Comparison of ENCODE assay signal across 12 mouse cellular contexts in genomic region chr7:142459299-142459691, GRCm38 (mm10). TPM values are rescaled to one million over a fixed set of nuclear protein-coding genes. Genes with fewer than 3 reads are reported as not detected.
DNase-seq lines count a peak whose midpoint lies in the region; ATAC-seq and TF ChIP-seq lines count a peak whose summit lies in the region.
"Had no signal": no experiment of that assay in that cellular context is flagged by ENCODE, and none has a peak within 500 bp of the region (broad histone marks: within the 10 kb centered on the region; RNA-seq: fewer than 3 reads in every experiment).

No protein-coding gene starts in this region.

- ATAC-seq in forebrain, embryonic 11.5 days (replicated peaks; ENCODE audit: low FRiP score): no peak
- ATAC-seq in forebrain, postnatal 0 days: no peak
- no peak for ATAC-seq in neural tube, embryonic 11.5 days (ENCODE audit: insufficient read depth, low FRiP score, low TSS enrichment)
- ATAC-seq in neural tube, embryonic 15.5 days (ENCODE audit: low FRiP score): no peak
- ATAC-seq in heart, embryonic 15.5 days (replicated peaks; ENCODE audit: insufficient number of reproducible peaks, insufficient read depth, low FRiP score, low read depth): peak; percentile 75
- no peak for ATAC-seq in stomach, embryonic 14.5 days (ENCODE audit: insufficient number of reproducible peaks, insufficient read depth, low FRiP score, low read depth)
- ATAC-seq: midbrain, embryonic 15.5 days had no signal

- TF ChIP-seq CTCF in forebrain, postnatal 0 days (IDR thresholded peaks at IDR 0.05; ENCODE audit: low read depth): no peak

- H3K9ac ChIP-seq in forebrain, embryonic 11.5 days (ENCODE audit: low read length): no peak overlapping the region
- H3K9ac ChIP-seq in forebrain, postnatal 0 days: no peak overlapping the region
- no peak overlapping the region for H3K9ac ChIP-seq in neural tube, embryonic 11.5 days (ENCODE audit: low read length)
- H3K9ac ChIP-seq in neural tube, embryonic 15.5 days (replicated peaks): no peak overlapping the region
- H3K9ac ChIP-seq in heart, embryonic 15.5 days: no peak overlapping the region
- no peak overlapping the region for H3K9ac ChIP-seq in stomach, embryonic 14.5 days (replicated peaks; ENCODE audit: low read depth, low read length)
- H3K9ac ChIP-seq: liver, embryonic 13.5 days; midbrain, embryonic 15.5 days had no signal

- peak; percentile 22 for DNase-seq in forebrain, embryonic 11.5 days (ENCODE audit: low spot score)
- DNase-seq in forebrain, postnatal 0 days: no peak
- no peak for DNase-seq in neural tube, embryonic 11.5 days (ENCODE audit: low spot score)
- no peak for DNase-seq in urinary bladder, postnatal 14 days (ENCODE audit: low spot score)
- DNase-seq in urinary bladder, adult 2 months (ENCODE audit: low spot score): no peak
- DNase-seq: kidney, adult 9 months; liver, embryonic 13.5 days had no signal

- peaks cover 2% of the 10 kb centered on the region; the same call in 1 of the 2 replicates for H3K4me1 ChIP-seq in forebrain, embryonic 11.5 days (replicated peaks; ENCODE audit: control insufficient read depth, insufficient read depth, low read length)
- peaks cover 13% of the 10 kb centered on the region; the same call in 1 of the 2 replicates for H3K4me1 ChIP-seq in forebrain, postnatal 0 days (ENCODE audit: insufficient read depth)
- peaks cover 14% of the 10 kb centered on the region for H3K4me1 ChIP-seq in neural tube, embryonic 11.5 days (ENCODE audit: control insufficient read depth, insufficient read depth, low read length)
- peaks cover 17% of the 10 kb centered on the region for H3K4me1 ChIP-seq in neural tube, embryonic 15.5 days
- peaks cover 83% of the 10 kb centered on the region for H3K4me1 ChIP-seq in heart, embryonic 15.5 days (replicated peaks)
- H3K4me1 ChIP-seq in stomach, embryonic 14.5 days (ENCODE audit: control insufficient read depth, insufficient read depth, low read length): peaks cover 36% of the 10 kb centered on the region

- H3K27me3 ChIP-seq in forebrain, embryonic 11.5 days (ENCODE audit: control insufficient read depth, insufficient read depth, low read length): no peaks in the 10 kb centered on the region
- H3K27me3 ChIP-seq in forebrain, postnatal 0 days (ENCODE audit: insufficient read depth, low read length): no peaks in the 10 kb centered on the region
- H3K27me3 ChIP-seq in neural tube, embryonic 11.5 days (ENCODE audit: control insufficient read depth, insufficient read depth, low read length): no peaks in the 10 kb centered on the region
- no peaks in the 10 kb centered on the region for H3K27me3 ChIP-seq in neural tube, embryonic 15.5 days (replicated peaks)
- H3K27me3 ChIP-seq in heart, embryonic 15.5 days: no peaks in the 10 kb centered on the region
- H3K27me3 ChIP-seq in stomach, embryonic 14.5 days (ENCODE audit: control insufficient read depth, insufficient read depth, low read length): no peaks in the 10 kb centered on the region
- H3K27me3 ChIP-seq: midbrain, embryonic 15.5 days had no signal

- no peak overlapping the region for H3K27ac ChIP-seq in forebrain, embryonic 11.5 days (ENCODE audit: low read depth, low read length)
- H3K27ac ChIP-seq in forebrain, postnatal 0 days (ENCODE audit: low read depth, low read length): no peak overlapping the region
- H3K27ac ChIP-seq in neural tube, embryonic 11.5 days (ENCODE audit: low read depth, low read length): peak overlapping the region; percentile 70; the same call in 1 of the 2 replicates
- no peak overlapping the region for H3K27ac ChIP-seq in neural tube, embryonic 15.5 days (replicated peaks)
- peak overlapping the region; percentile 97 for H3K27ac ChIP-seq in heart, embryonic 15.5 days
- peak overlapping the region; percentile 97 for H3K27ac ChIP-seq in stomach, embryonic 14.5 days (ENCODE audit: low read length)
- H3K27ac ChIP-seq: liver, embryonic 13.5 days; midbrain, embryonic 15.5 days had no signal

- WGBS in forebrain, embryonic 11.5 days: 89% methylated on average over 2 of the region's 2 CpGs
- WGBS in forebrain, postnatal 0 days: 94% methylated on average over 2 of the region's 2 CpGs
- WGBS in neural tube, embryonic 11.5 days: 92% methylated on average over 2 of the region's 2 CpGs
- 95% methylated on average over 2 of the region's 2 CpGs for WGBS in neural tube, embryonic 15.5 days
- WGBS in heart, embryonic 15.5 days: 22% methylated on average over 2 of the region's 2 CpGs
- 54% methylated on average over 2 of the region's 2 CpGs for WGBS in stomach, embryonic 14.5 days

- no peak overlapping the region for H3K4me3 ChIP-seq in forebrain, embryonic 11.5 days (ENCODE audit: low read depth, low read length)
- no peak overlapping the region for H3K4me3 ChIP-seq in forebrain, postnatal 0 days (ENCODE audit: low read depth, low read length)
- H3K4me3 ChIP-seq in neural tube, embryonic 11.5 days (ENCODE audit: low read depth, low read length): no peak overlapping the region
- no peak overlapping the region for H3K4me3 ChIP-seq in neural tube, embryonic 15.5 days (replicated peaks)
- H3K4me3 ChIP-seq in heart, embryonic 15.5 days: no peak overlapping the region
- H3K4me3 ChIP-seq in stomach, embryonic 14.5 days (ENCODE audit: low read depth, low read length): no peak overlapping the region
- H3K4me3 ChIP-seq: liver, embryonic 13.5 days; midbrain, embryonic 15.5 days had no signal

- no peaks in the 10 kb centered on the region for H3K9me3 ChIP-seq in forebrain, embryonic 11.5 days (ENCODE audit: control insufficient read depth, low read length)
- H3K9me3 ChIP-seq in forebrain, postnatal 0 days (ENCODE audit: low read length): no peaks in the 10 kb centered on the region
- no peaks in the 10 kb centered on the region for H3K9me3 ChIP-seq in neural tube, embryonic 11.5 days (ENCODE audit: control insufficient read depth, low read length)
- H3K9me3 ChIP-seq in neural tube, embryonic 15.5 days (replicated peaks): no peaks in the 10 kb centered on the region
- no peaks in the 10 kb centered on the region for H3K9me3 ChIP-seq in heart, embryonic 15.5 days (replicated peaks)
- no peaks in the 10 kb centered on the region for H3K9me3 ChIP-seq in stomach, embryonic 14.5 days (ENCODE audit: control insufficient read depth, low read depth, low read length)
- H3K9me3 ChIP-seq: liver, embryonic 13.5 days; midbrain, embryonic 15.5 days had no signal

- no peak overlapping the region for H3K4me2 ChIP-seq in forebrain, embryonic 11.5 days (ENCODE audit: low read depth, low read length, severe bottlenecking)
- H3K4me2 ChIP-seq in forebrain, postnatal 0 days (ENCODE audit: low read depth): no peak overlapping the region
- H3K4me2 ChIP-seq in neural tube, embryonic 11.5 days (ENCODE audit: low read depth): no peak overlapping the region
- no peak overlapping the region for H3K4me2 ChIP-seq in neural tube, embryonic 15.5 days
- H3K4me2 ChIP-seq in heart, embryonic 15.5 days: no peak overlapping the region
- no peak overlapping the region for H3K4me2 ChIP-seq in stomach, embryonic 14.5 days (replicated peaks; ENCODE audit: low read depth, low read length)
- H3K4me2 ChIP-seq: liver, embryonic 13.5 days; midbrain, embryonic 15.5 days had no signal

- no peaks in the 10 kb centered on the region for H3K36me3 ChIP-seq in forebrain, embryonic 11.5 days (ENCODE audit: control insufficient read depth, insufficient read depth, low read length)
- no peaks in the 10 kb centered on the region for H3K36me3 ChIP-seq in forebrain, postnatal 0 days (ENCODE audit: insufficient read depth)
- H3K36me3 ChIP-seq in neural tube, embryonic 11.5 days (ENCODE audit: control insufficient read depth, insufficient read depth, low read length): no peaks in the 10 kb centered on the region
- H3K36me3 ChIP-seq in neural tube, embryonic 15.5 days: no peaks in the 10 kb centered on the region
- H3K36me3 ChIP-seq in heart, embryonic 15.5 days: no peaks in the 10 kb centered on the region
- H3K36me3 ChIP-seq in stomach, embryonic 14.5 days (ENCODE audit: control insufficient read depth, insufficient read depth, low read length): no peaks in the 10 kb centered on the region
- H3K36me3 ChIP-seq: liver, embryonic 13.5 days; midbrain, embryonic 15.5 days had no signal

RNA-seq across cellular contexts. Expression of gene Lsp1, which starts 1.3 kb away (rescaled TPM):
- 8.7 and 9.8 TPM in 2 replicates for polyA plus RNA-seq in forebrain, embryonic 11.5 days (2014; fragmentation: Nextera tagmentation; extraction: Ambion mirVana)
- total RNA-seq in forebrain, postnatal 0 days (2014; rRNA removed): 5.7 and 7.9 TPM in 2 replicates
- polyA plus RNA-seq in forebrain, postnatal 0 days (2015; fragmentation: Nextera tagmentation; extraction: Ambion mirVana): 5.5 and 6.4 TPM in 2 replicates
- 15.1 and 21.0 TPM in 2 replicates for polyA plus RNA-seq in neural tube, embryonic 11.5 days (2014; fragmentation: Nextera tagmentation; extraction: Ambion mirVana)
- 6.9 and 58.6 TPM in 2 replicates for polyA plus RNA-seq in neural tube, embryonic 15.5 days (2015; fragmentation: Nextera tagmentation; extraction: Ambion mirVana)
- polyA plus RNA-seq in heart, embryonic 15.5 days (2015; fragmentation: Nextera tagmentation; extraction: Ambion mirVana): 49.6 and 83.5 TPM in 2 replicates
- polyA plus RNA-seq in stomach, embryonic 14.5 days (2014; fragmentation: Nextera tagmentation; extraction: Ambion mirVana): 194 and 211 TPM in 2 replicates
- 379 and 420 TPM in 2 replicates for polyA plus RNA-seq in urinary bladder, adult 2 months (2012; rRNA removed)

RNA-seq across cellular contexts. Expression of gene Tnni2, which starts 17.7 kb away (rescaled TPM):
- 1.3 TPM in 1 of 2 replicates, not detected in the other for polyA plus RNA-seq in forebrain, embryonic 11.5 days (2014; fragmentation: Nextera tagmentation; extraction: Ambion mirVana)
- 0.33 and 2.8 TPM in 2 replicates for total RNA-seq in forebrain, postnatal 0 days (2014; rRNA removed)
- 0.21 and 1.5 TPM in 2 replicates for polyA plus RNA-seq in forebrain, postnatal 0 days (2015; fragmentation: Nextera tagmentation; extraction: Ambion mirVana)
- polyA plus RNA-seq in neural tube, embryonic 11.5 days (2014; fragmentation: Nextera tagmentation; extraction: Ambion mirVana): 2.1 and 3.5 TPM in 2 replicates
- 16.4 and 24.8 TPM in 2 replicates for polyA plus RNA-seq in neural tube, embryonic 15.5 days (2015; fragmentation: Nextera tagmentation; extraction: Ambion mirVana)
- 16.8 and 16.9 TPM in 2 replicates for polyA plus RNA-seq in heart, embryonic 15.5 days (2015; fragmentation: Nextera tagmentation; extraction: Ambion mirVana)
- polyA plus RNA-seq in stomach, embryonic 14.5 days (2014; fragmentation: Nextera tagmentation; extraction: Ambion mirVana): 4.6 and 5.8 TPM in 2 replicates
- 39.4 and 48.2 TPM in 2 replicates for polyA plus RNA-seq in urinary bladder, adult 2 months (2012; rRNA removed)

RNA-seq across cellular contexts. Expression of gene Syt8, which starts 24.6 kb away (rescaled TPM):
- polyA plus RNA-seq in forebrain, embryonic 11.5 days (2014; fragmentation: Nextera tagmentation; extraction: Ambion mirVana): not detected in 2 replicates
- not detected in 2 replicates for total RNA-seq in forebrain, postnatal 0 days (2014; rRNA removed)
- not detected in 2 replicates for polyA plus RNA-seq in forebrain, postnatal 0 days (2015; fragmentation: Nextera tagmentation; extraction: Ambion mirVana)
- polyA plus RNA-seq in neural tube, embryonic 11.5 days (2014; fragmentation: Nextera tagmentation; extraction: Ambion mirVana): not detected in 2 replicates
- 0.14 TPM in 1 of 2 replicates, not detected in the other for polyA plus RNA-seq in neural tube, embryonic 15.5 days (2015; fragmentation: Nextera tagmentation; extraction: Ambion mirVana)
- 0.48 and 1.7 TPM in 2 replicates for polyA plus RNA-seq in heart, embryonic 15.5 days (2015; fragmentation: Nextera tagmentation; extraction: Ambion mirVana)
- 4.8 and 6.6 TPM in 2 replicates for polyA plus RNA-seq in stomach, embryonic 14.5 days (2014; fragmentation: Nextera tagmentation; extraction: Ambion mirVana)
- polyA plus RNA-seq in urinary bladder, adult 2 months (2012; rRNA removed): 316 and 420 TPM in 2 replicates
- total RNA-seq: gastrocnemius, postnatal 4 days had no signal
- polyA plus RNA-seq: liver, embryonic 13.5 days; midbrain, embryonic 15.5 days had no signal

RNA-seq across cellular contexts. Expression of gene Tnnt3, which starts 39.3 kb away (rescaled TPM):
- polyA plus RNA-seq in forebrain, embryonic 11.5 days (2014; fragmentation: Nextera tagmentation; extraction: Ambion mirVana): 1.00 and 1.0 TPM in 2 replicates
- 1.2 and 1.6 TPM in 2 replicates for total RNA-seq in forebrain, postnatal 0 days (2014; rRNA removed)
- polyA plus RNA-seq in forebrain, postnatal 0 days (2015; fragmentation: Nextera tagmentation; extraction: Ambion mirVana): 1.2 and 1.4 TPM in 2 replicates
- 6.5 and 9.2 TPM in 2 replicates for polyA plus RNA-seq in neural tube, embryonic 11.5 days (2014; fragmentation: Nextera tagmentation; extraction: Ambion mirVana)
- polyA plus RNA-seq in neural tube, embryonic 15.5 days (2015; fragmentation: Nextera tagmentation; extraction: Ambion mirVana): 14.9 and 26.9 TPM in 2 replicates
- 4.6 and 4.8 TPM in 2 replicates for polyA plus RNA-seq in heart, embryonic 15.5 days (2015; fragmentation: Nextera tagmentation; extraction: Ambion mirVana)
- 2.2 and 2.6 TPM in 2 replicates for polyA plus RNA-seq in stomach, embryonic 14.5 days (2014; fragmentation: Nextera tagmentation; extraction: Ambion mirVana)
- 74.3 and 79.9 TPM in 2 replicates for polyA plus RNA-seq in urinary bladder, adult 2 months (2012; rRNA removed)

Comparison
In these comparisons a context has a peak if more than half of its experiments do, and no peak if none do; other contexts are left out.
1. H3K27ac ChIP-seq: peak in neural tube, embryonic 11.5 days (single experiment), heart, embryonic 15.5 days (single experiment) and stomach, embryonic 14.5 days (single experiment); none in forebrain, embryonic 11.5 days (single experiment), forebrain, postnatal 0 days (single experiment) and neural tube, embryonic 15.5 days (single experiment).
2. RNA of gene Syt8, which starts 24.6 kb away (polyA plus RNA-seq): 316 to 420 TPM in urinary bladder, adult 2 months; 4.8 to 6.6 TPM in stomach, embryonic 14.5 days, 0.48 to 1.7 TPM in heart, embryonic 15.5 days, 0.14 TPM in neural tube, embryonic 15.5 days, not detected in forebrain, embryonic 11.5 days, not detected in forebrain, postnatal 0 days and not detected in neural tube, embryonic 11.5 days; every median in the first group is over 10 times any median in the second.